Mouse (Mus musculus): Measurements from ENCODE around the gene Klhl20. TPM values are rescaled to one million over a fixed set of nuclear protein-coding genes. Genes with fewer than 3 reads are reported as not detected.
A peak's percentile ranks its signal among the peaks of the same experiment; 100 is the strongest.

Klhl20 gene
- polyA plus RNA-seq (2015; fragmentation: Nextera tagmentation; extraction: Ambion mirVana) = 9.5 and 10.0 TPM in 2 replicates

DNA sequence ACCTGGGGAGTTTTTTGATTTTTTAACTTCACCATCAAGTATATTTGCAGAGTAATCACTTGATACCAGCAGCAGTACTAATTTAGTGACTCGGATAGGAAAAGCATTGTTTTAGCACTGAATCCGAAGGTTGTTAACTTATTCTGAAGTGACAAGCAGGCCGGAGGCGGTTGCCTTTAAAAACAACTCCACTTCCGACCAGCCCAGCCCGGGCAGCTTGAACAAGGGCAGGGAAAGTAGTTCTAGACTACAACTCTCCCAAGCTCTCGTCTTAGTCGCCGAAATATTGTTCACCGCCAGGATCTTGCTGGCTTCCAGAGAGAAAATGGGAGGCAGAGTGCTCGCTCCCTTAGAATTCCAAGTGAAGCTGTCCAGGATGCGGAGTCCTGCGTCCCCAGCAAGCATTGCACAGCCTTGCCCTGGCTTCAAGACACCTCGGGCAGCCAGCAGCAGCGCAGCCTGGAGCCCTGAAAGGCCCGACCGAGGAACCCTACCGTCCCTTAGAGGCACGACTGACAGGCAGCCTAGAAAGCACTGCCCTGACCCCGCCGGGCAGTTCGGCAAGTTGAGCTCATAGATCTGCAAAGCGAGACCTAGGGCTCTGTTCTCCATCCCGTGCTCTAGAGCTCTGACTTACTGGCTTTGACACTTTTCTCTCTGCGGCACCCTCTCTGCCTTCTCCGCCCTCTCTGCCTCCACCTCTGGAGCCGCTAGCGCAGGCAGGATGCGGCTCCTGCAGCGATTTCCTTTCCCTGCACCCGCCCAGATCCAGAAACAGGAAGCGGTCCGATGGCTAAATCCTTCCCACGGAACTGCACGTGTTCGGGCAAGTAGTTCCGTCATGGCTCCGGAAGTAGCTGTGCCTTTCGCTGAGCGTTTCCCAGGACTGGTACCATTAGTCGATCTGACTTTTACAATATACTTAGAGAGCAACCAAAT lies at the start of gene Klhl20:
Gene Klhl20 (minus strand): TSS at position 786 of the 939 bp plus-strand sequence.
- peak within 1 kb of the TSS; percentile 87 for H3K9ac ChIP-seq (replicated peaks; ENCODE audit: low read depth)
- H3K9me3 ChIP-seq (ENCODE audit: low read length) = no peaks in the 10 kb centered on the region
- ATAC-seq = peak; percentile 97
- H3K27ac ChIP-seq (ENCODE audit: low read length) = peak within 1 kb of the TSS; percentile 94
- no peaks in the 10 kb centered on the region for H3K36me3 ChIP-seq (ENCODE audit: insufficient read depth, low read length)
- peak within 1 kb of the TSS; percentile 78 for H3K4me2 ChIP-seq (replicated peaks; ENCODE audit: low read depth, low read length)
- TF ChIP-seq CTCF (IDR thresholded peaks at IDR 0.05) = peak; percentile 17; the same call in 1 of the 2 replicates
- TF ChIP-seq EP300 (IDR thresholded peaks at IDR 0.05) = peak; percentile 17; the same call in 1 of the 2 replicates
- peaks cover 9% of the 10 kb centered on the region for H3K4me1 ChIP-seq (ENCODE audit: insufficient read depth, low read depth, low read length)
- H3K27me3 ChIP-seq (replicated peaks; ENCODE audit: insufficient read depth, low read length) = no peaks in the 10 kb centered on the region
- WGBS = 2% methylated on average over 41 of the region's 41 CpGs
- peak; percentile 95 for DNase-seq (ENCODE audit: low spot score)
- H3K4me3 ChIP-seq (ENCODE audit: low read depth, low read length) = peak within 1 kb of the TSS; percentile 86

DNA sequence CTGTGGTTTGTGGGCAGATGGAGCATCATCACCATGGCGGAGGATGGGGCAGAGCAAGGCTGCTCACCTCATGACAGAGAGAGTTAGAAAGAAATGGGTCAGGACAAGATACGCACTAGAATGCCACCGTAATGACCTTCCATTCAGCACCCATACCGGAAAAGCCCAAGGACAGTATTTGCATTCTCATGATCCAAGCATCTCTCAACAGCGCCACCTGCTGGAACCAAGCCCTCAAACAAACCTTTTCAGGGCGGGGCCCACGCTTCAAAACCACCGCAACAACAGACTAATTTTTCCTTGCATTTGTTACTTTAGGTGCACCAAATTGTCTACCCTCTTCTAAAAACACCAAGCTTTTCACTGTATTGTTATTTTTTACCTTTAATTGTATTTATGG lies 49.4 kb upstream of the Klhl20 start:
- H3K4me2 ChIP-seq (replicated peaks; ENCODE audit: low read depth, low read length) = no peak overlapping the region
- H3K27ac ChIP-seq (ENCODE audit: low read length) = no peak overlapping the region
- peak; percentile 23 for DNase-seq (ENCODE audit: low spot score)
- H3K4me1 ChIP-seq (ENCODE audit: insufficient read depth, low read depth, low read length) = no peaks in the 10 kb centered on the region
- WGBS = 49% methylated on average over 8 of the region's 8 CpGs
- TF ChIP-seq CTCF (IDR thresholded peaks at IDR 0.05) (peak; percentile 71), EP300 (IDR thresholded peaks at IDR 0.05) (no peak)
- H3K4me3 ChIP-seq (ENCODE audit: low read depth, low read length) = no peak overlapping the region
- no peaks in the 10 kb centered on the region for H3K9me3 ChIP-seq (ENCODE audit: low read length)
- ATAC-seq = no peak
- H3K9ac ChIP-seq (replicated peaks; ENCODE audit: low read depth) = no peak overlapping the region
- no peaks in the 10 kb centered on the region for H3K27me3 ChIP-seq (replicated peaks; ENCODE audit: insufficient read depth, low read length)
- H3K36me3 ChIP-seq (ENCODE audit: insufficient read depth, low read length) = no peaks in the 10 kb centered on the region

DNA sequence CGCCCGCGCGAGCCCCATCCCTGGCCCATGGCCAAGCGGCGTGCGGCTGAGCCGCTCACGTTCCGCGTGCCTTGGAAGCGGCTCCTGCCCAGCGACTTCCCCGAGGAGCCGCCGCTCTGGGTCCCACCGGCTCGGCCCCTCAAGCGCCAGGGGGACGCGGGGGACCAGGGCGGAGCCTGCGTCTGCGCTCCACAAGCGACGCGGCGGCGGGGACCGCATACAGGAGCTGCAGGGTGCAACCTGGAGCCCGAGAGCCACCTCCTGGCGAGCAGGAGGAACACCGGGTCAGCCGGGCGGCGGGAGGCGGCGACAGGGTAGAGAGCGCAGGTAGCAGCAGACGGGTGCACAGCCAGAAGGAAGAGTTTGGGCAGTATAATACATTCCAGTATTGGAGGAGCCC lies 39.3 kb upstream of the Klhl20 start:
- Histone ChIP-seq H3K4me3 (ENCODE audit: low read depth, low read length) (peak overlapping the region; percentile 43), H3K9ac (replicated peaks; ENCODE audit: low read depth) (no peak overlapping the region), H3K4me1 (ENCODE audit: insufficient read depth, low read depth, low read length) (no peaks in the 10 kb centered on the region), H3K27ac (ENCODE audit: low read length) (no peak overlapping the region), H3K36me3 (ENCODE audit: insufficient read depth, low read length) (no peaks in the 10 kb centered on the region), H3K27me3 (replicated peaks; ENCODE audit: insufficient read depth, low read length) (no peaks in the 10 kb centered on the region), H3K4me2 (replicated peaks; ENCODE audit: low read depth, low read length) (peak overlapping the region; percentile 63), H3K9me3 (ENCODE audit: low read length) (no peaks in the 10 kb centered on the region)
- under 1% methylated on average over 40 of the region's 40 CpGs for WGBS
- peak; percentile 73 for DNase-seq (ENCODE audit: low spot score)
- ATAC-seq = peak; percentile 85
- TF ChIP-seq CTCF (IDR thresholded peaks at IDR 0.05) = peak; percentile 78
- no peak for TF ChIP-seq EP300 (IDR thresholded peaks at IDR 0.05)

DNA sequence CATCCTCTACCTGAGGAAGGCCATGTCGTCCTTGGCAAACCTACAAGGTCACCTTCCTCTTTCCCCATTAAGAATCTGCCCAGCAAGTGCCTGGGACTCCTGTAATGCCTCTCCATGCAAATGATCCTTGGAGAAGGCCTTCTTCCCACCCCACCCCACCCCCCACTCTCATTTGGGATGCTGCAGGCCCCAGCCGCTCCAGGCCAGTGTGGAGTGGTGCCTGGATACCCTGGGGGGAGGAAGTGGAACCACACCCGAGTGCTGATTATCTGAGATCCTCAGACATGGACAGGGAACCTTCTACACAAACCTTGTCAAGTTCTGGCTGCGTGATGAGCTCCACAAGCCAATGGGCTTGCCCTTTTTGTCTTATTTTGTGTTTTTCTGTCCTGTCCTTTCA lies 29.0 kb upstream of the Klhl20 start:
- Histone ChIP-seq H3K4me3 (ENCODE audit: low read depth, low read length) (no peak overlapping the region), H3K36me3 (ENCODE audit: insufficient read depth, low read length) (no peaks in the 10 kb centered on the region), H3K4me1 (ENCODE audit: insufficient read depth, low read depth, low read length) (no peaks in the 10 kb centered on the region), H3K27ac (ENCODE audit: low read length) (no peak overlapping the region), H3K27me3 (replicated peaks; ENCODE audit: insufficient read depth, low read length) (no peaks in the 10 kb centered on the region), H3K9me3 (ENCODE audit: low read length) (no peaks in the 10 kb centered on the region), H3K4me2 (replicated peaks; ENCODE audit: low read depth, low read length) (no peak overlapping the region), H3K9ac (replicated peaks; ENCODE audit: low read depth) (no peak overlapping the region)
- DNase-seq (ENCODE audit: low spot score) (no peak), ATAC-seq (no peak)
- 62% methylated on average over 4 of the region's 4 CpGs for WGBS
- TF ChIP-seq CTCF (IDR thresholded peaks at IDR 0.05) (no peak), EP300 (IDR thresholded peaks at IDR 0.05) (no peak)

DNA sequence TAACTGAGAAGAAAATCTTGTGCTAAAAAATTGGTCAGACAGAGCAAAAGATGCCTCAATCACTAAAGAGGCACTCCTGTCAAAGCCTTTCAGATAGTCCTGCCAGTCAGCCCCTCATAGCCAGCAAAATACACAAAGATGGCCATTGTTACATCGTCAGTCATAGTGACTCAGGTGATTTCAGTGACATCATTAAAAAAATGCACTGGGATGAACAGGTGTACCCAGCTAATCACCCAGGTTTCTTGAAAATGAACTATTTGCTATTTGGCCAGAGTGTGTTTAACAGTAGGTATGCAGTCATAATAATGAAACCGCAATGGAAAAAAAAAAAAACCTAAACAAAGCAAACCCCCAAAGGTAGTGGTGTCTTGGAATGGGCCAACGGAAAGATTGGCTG lies 27.9 kb upstream of the Klhl20 start, which contains the start of gene Tex50:
Gene Tex50 (minus strand): TSS at position 101 of the 400 bp plus-strand sequence.
- TF ChIP-seq EP300 (IDR thresholded peaks at IDR 0.05) (no peak), CTCF (IDR thresholded peaks at IDR 0.05) (no peak)
- Histone ChIP-seq H3K4me2 (replicated peaks; ENCODE audit: low read depth, low read length) (no peak within 1 kb of the TSS), H3K36me3 (ENCODE audit: insufficient read depth, low read length) (no peaks in the 10 kb centered on the region), H3K4me1 (ENCODE audit: insufficient read depth, low read depth, low read length) (no peaks in the 10 kb centered on the region), H3K9me3 (ENCODE audit: low read length) (no peaks in the 10 kb centered on the region), H3K4me3 (ENCODE audit: low read depth, low read length) (no peak within 1 kb of the TSS), H3K9ac (replicated peaks; ENCODE audit: low read depth) (no peak within 1 kb of the TSS), H3K27ac (ENCODE audit: low read length) (no peak within 1 kb of the TSS), H3K27me3 (replicated peaks; ENCODE audit: insufficient read depth, low read length) (no peaks in the 10 kb centered on the region)
- 77% methylated on average over 3 of the region's 3 CpGs for WGBS
- ATAC-seq (no peak), DNase-seq (ENCODE audit: low spot score) (no peak)

DNA sequence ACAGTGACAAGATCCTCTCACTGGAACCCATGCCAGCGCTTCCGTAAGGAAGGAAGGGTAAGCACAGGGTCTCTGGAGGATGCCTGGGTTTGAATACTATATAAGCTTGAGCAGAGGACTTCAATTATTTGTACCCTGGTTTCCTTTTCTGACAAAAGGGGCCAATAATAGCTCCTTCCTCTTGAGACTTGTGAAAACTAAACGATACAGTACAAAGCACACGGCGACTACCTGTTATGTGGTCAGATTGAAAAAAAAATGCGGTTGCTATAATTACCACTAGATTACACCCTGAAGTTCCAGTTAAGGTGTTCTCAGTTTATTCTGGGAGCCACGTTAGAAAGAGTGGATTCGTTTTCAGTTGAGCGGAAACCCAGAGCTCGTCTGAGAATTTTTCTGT lies 25.2 kb upstream of the Klhl20 start:
- Histone ChIP-seq H3K9ac (replicated peaks; ENCODE audit: low read depth) (no peak overlapping the region), H3K27me3 (replicated peaks; ENCODE audit: insufficient read depth, low read length) (no peaks in the 10 kb centered on the region), H3K27ac (ENCODE audit: low read length) (no peak overlapping the region), H3K36me3 (ENCODE audit: insufficient read depth, low read length) (no peaks in the 10 kb centered on the region), H3K9me3 (ENCODE audit: low read length) (no peaks in the 10 kb centered on the region), H3K4me2 (replicated peaks; ENCODE audit: low read depth, low read length) (no peak overlapping the region), H3K4me1 (ENCODE audit: insufficient read depth, low read depth, low read length) (no peaks in the 10 kb centered on the region), H3K4me3 (ENCODE audit: low read depth, low read length) (no peak overlapping the region)
- WGBS = 67% methylated on average over 10 of the region's 10 CpGs
- ATAC-seq = no peak
- no peak for DNase-seq (ENCODE audit: low spot score)
- TF ChIP-seq EP300 (IDR thresholded peaks at IDR 0.05) (no peak), CTCF (IDR thresholded peaks at IDR 0.05) (no peak)

Data from lung, postnatal 0 days (tissue).